In genomic region chr13:95186741-95187035, GRCm38 (mm10) we compare ENCODE assay signal across 13 mouse cellular contexts.
"Had no signal": no experiment of that assay in that cellular context is flagged by ENCODE, and none has a peak within 500 bp of the region (broad histone marks: within the 10 kb centered on the region; RNA-seq: fewer than 3 reads in every experiment).

No protein-coding gene starts in this region.

- H3K9ac ChIP-seq: intestine, embryonic 15.5 days; limb, embryonic 15.5 days; liver, embryonic 14.5 days; midbrain, embryonic 15.5 days; neural tube, embryonic 13.5 days had no signal

- DNase-seq: kidney, adult 18-20 months; kidney, postnatal 25 days; retina, postnatal 1 day; right cerebral cortex, postnatal 4 days; spleen, adult 18-20 months; thymus, adult 18-20 months; thymus, postnatal 14 days had no signal

- H3K9me3 ChIP-seq: intestine, embryonic 15.5 days; limb, embryonic 15.5 days; midbrain, embryonic 10.5 days; midbrain, embryonic 15.5 days; neural tube, embryonic 13.5 days had no signal

- H3K4me2 ChIP-seq: intestine, embryonic 15.5 days; limb, embryonic 15.5 days; midbrain, embryonic 15.5 days; neural tube, embryonic 13.5 days had no signal

- H3K27me3 ChIP-seq: intestine, embryonic 15.5 days; limb, embryonic 15.5 days; midbrain, embryonic 15.5 days; neural tube, embryonic 13.5 days had no signal

- H3K4me3 ChIP-seq: intestine, embryonic 15.5 days; limb, embryonic 15.5 days; midbrain, embryonic 10.5 days; midbrain, embryonic 15.5 days; neural tube, embryonic 13.5 days had no signal

- H3K27ac ChIP-seq: intestine, embryonic 15.5 days; limb, embryonic 15.5 days; liver, embryonic 14.5 days; midbrain, embryonic 10.5 days; midbrain, embryonic 15.5 days; neural tube, embryonic 13.5 days had no signal

- ATAC-seq: intestine, embryonic 15.5 days; midbrain, embryonic 15.5 days had no signal

- H3K4me1 ChIP-seq: intestine, embryonic 15.5 days; limb, embryonic 15.5 days had no signal

- H3K36me3 ChIP-seq: intestine, embryonic 15.5 days; limb, embryonic 15.5 days; midbrain, embryonic 10.5 days; midbrain, embryonic 15.5 days; neural tube, embryonic 13.5 days had no signal
